Mouse (Mus musculus): ENCODE results near the gene Ulk3. TPM values are rescaled to one million over a fixed set of nuclear protein-coding genes. Genes with fewer than 3 reads are reported as not detected.
A peak's percentile ranks its signal among the peaks of the same experiment; 100 is the strongest.

The Ulk3 gene
- polyA plus RNA-seq (2012; rRNA removed) = 17.1 and 26.9 TPM in 2 replicates

DNA sequence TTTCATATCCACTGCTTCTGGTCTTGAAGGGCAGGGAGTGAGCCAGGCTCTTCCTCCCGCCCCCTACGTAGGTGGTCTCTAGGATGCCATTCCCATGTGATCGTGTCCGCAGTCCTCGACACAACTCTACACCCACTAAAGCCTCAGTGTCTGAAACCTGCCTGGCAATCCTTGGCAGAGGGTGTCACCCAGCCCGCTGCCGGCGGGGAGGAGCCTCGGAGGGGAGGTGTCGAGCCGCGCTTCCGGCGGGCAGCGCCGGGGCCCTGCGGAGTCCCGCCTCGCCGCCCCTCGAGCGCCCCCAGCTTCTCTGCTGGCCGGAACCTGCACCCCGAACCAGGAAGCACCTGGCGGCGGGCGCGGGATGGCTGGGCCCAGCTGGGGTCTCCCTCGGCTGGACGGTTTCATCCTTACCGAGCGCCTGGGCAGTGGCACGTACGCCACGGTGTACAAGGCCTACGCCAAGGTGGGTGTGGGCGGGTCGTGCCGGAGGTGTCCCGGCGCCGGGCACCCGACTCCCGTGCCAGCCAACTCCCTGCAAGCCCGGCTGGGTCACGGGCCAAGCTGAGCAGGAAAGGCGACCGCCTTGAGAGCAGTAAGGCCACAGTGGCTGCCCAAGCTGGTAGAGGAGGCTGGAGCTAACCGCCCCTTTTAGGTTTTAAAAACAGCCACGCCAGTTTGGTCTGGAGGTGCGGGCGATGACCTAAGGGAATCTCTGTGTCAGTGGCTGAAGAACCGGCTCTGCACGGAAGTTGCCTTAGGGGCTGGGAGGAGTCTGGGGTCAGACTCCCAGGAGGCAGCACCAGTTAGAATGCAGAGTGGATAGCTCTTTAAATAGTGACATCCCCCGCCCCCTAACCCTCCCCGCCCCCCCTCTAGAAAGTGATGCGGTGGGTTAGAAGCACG, at the start of gene Ulk3:
Ulk3 (plus strand) TSS at position 229 of the 903 bp plus-strand sequence.
- WGBS = under 1% methylated on average over 58 of the region's 58 CpGs
- peak; percentile 46 for DNase-seq (ENCODE audit: low read depth, low spot score)

DNA sequence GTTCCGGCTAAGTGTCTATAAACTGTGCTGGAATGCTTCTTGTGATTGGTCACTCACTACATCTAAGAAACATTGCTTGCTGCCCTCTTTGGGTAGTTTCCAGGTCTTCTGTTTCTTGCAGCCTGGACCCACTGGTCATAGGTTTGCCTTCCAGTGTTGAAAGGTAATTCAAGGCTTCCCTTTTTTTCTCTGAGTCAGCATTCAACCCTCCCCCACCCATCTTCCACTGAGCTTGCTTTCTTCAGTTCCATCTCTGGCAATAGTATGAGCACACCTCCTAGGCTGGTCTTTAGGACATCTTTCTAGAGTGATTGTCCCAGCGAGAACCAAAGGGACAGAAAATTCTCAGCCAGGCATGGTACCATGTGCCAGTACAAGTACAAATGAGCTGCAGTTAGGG, 49.7 kb upstream of the Ulk3 start:
- 81% methylated on average over 2 of the region's 2 CpGs for WGBS
- no peak for DNase-seq (ENCODE audit: low read depth, low spot score)

DNA sequence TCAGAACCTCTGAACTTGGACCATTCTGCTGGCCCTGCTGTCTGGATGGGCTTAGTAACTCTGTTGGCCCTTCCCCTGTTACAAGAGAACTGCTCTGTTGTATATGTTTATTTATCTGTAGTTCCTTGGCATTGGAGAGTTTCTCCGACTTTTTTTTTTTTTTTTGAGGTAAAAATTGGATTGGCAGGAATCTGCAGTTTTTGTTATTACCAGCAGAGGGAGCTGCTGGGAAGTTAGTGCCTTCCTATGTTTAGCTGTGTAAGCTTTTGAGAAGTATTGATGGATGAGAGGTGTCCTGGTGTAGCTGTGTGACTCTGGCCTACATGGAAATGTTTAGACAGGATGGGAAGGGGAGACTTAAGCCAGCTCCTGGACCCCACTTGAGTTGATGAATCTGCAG, 47.9 kb upstream of the Ulk3 start:
- 0% methylated on average over 1 of the region's 1 CpGs for WGBS
- DNase-seq (ENCODE audit: low read depth, low spot score) = no peak

DNA sequence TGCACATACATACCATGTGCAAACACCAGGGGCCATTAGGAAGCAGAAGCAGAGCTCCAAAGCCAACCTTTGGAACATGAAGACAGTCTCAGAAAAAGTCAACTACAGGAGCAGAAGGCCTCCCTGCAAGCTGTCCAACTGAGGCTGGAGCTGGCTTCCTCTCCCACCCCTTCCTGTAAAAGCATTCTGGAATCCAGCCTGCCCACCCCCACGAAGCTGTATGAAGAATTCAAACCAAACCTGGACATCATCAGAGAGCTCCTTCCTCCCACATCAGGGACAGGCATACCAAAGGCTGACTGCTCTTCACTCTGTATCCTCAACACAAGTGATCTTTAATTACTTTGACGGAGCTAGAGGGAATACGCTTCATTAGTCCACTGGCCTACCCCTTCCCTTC, 45.3 kb upstream of the Ulk3 start:
- no peak for DNase-seq (ENCODE audit: low read depth, low spot score)
- 77% methylated on average over 3 of the region's 3 CpGs for WGBS

DNA sequence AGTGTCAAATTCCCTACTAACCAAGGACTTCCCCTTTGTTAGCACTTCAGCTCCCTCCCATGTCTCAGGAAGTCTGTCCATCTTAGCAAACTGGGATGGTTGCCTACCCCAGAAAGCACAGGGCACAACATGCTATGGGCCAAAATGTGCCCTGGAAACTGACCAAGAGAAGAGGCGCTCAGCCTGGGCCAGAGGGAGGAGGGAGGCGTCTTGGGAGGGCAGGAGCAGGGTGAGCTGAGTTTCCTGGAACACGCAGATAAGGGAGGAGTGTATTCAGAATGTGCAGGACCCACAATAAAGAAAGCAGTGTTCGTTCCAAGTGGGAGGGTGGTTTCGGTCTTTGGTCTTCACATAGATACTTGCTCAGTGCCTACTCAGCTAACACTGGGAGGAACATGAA, 42.0 kb upstream of the Ulk3 start:
- WGBS = 27% methylated on average over 5 of the region's 5 CpGs
- DNase-seq (ENCODE audit: low read depth, low spot score) = no peak

DNA sequence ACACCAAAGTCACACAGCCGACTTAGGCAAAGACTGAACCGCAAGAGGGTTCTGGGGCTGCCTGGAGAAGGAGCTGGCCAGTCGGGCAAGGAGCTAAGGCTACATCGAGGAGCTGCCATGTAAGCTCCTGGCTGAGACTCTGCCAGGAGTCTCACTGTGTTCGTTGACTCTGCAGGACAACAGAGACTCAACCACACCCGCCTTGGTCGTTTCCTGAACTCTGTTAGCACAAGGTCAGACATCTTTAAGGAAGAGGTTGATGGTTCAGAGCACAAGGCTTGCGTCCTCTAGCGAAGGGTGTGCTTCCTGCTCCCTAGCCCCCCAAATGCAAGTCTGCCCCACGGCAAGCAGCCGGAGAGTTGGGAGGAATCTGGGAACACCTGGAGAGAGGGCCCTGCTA, 41.4 kb upstream of the Ulk3 start:
- no peak for DNase-seq (ENCODE audit: low read depth, low spot score)
- WGBS = 63% methylated on average over 11 of the region's 11 CpGs

DNA sequence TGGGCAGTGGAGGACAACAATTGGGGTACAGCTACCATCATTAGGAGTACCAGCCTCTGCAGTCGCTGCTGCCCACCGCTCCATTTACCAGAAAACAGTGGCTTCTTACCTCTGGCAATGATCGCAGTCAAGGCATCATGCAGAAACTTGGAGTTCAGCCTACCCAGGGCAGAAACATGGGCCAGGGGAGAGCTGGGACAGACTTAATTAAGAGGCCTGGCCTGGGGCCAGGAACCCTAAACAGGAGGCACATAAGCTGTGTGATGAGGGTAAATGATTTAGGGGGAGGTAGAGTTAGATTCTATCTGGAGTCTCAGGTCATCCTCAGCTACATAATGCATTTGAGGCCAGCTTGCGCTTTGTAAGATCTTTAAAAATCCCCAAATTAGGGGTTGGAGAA, 40.1 kb upstream of the Ulk3 start:
- DNase-seq (ENCODE audit: low read depth, low spot score) = no peak
- WGBS = 92% methylated on average over 4 of the region's 4 CpGs

DNA sequence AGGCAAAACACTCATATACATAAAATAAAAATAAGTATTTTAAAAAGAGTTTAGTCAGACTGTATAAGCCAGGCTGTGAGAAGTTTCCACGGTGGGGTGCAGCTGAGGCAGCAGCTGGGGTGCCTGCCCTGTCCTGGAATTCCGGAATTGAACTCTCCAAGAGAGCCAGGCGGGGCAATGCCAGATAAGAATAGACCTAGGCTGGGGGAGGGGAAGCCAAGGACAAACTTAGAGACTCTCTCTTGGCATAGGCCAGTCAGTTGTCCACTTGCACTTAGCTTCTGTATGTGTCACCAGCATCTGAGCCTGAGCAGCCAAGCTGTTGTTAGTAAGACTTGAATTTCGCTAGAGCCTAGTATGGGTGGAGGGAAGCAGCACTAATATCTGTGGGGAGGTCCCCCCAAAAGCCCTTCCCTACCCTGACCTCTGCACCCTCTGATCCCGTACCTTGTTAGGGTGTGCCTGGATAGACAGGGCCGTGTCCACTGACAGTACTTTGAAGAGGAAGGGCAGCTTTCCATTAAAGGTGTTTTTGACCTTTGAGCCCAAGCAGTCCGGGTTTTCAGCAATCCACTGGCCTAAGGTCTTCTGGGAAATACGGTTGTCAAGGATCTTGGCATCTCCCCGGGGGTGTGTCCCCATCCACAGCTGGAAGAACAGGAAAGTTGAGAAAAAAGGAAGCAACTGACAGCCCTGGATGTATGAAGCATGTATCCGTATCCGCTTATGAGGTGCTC, 39.0 kb upstream of the Ulk3 start:
- DNase-seq (ENCODE audit: low read depth, low spot score) = peak; percentile 96
- WGBS = 33% methylated on average over 11 of the region's 11 CpGs

DNA sequence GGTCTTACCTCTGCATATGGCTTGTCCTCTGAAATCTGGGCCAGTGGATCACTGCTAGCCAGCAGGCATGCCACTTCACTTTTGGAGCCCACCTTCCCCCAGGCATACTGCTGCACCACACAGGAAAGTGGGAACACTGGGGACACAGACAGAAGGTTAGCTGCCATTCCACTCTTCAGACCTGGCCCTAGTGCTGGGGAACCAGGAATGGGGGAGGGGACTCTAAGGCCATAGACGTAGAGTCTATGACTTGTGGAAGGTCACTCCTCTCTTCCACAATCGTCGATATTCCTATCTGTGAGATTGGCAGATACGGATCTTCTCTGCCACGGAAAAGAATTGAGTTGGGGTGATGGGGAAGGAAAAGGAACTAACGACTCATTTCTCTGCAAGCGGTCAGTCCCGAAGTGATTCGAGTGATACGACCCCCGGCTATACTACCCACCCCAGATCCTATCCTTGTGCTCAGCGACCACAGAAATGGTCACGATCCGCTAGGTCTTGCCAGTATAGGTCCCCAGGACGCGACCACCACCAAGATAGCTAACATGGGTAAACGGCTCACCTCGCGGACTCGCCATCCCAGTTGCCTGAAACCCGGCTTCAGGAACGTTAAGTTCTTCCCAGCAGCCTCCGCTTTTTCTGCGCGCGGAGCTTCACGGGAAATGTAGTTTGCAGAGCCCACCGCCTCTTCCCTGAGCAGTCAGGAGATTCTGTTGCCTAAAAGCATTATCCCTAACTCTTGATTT, 36.9 kb upstream of the Ulk3 start, which contains the start of gene Mpi:
Mpi (minus strand) TSS at position 625 of the 749 bp plus-strand sequence.
- WGBS = under 1% methylated on average over 28 of the region's 28 CpGs
- no peak for DNase-seq (ENCODE audit: low read depth, low spot score)

DNA sequence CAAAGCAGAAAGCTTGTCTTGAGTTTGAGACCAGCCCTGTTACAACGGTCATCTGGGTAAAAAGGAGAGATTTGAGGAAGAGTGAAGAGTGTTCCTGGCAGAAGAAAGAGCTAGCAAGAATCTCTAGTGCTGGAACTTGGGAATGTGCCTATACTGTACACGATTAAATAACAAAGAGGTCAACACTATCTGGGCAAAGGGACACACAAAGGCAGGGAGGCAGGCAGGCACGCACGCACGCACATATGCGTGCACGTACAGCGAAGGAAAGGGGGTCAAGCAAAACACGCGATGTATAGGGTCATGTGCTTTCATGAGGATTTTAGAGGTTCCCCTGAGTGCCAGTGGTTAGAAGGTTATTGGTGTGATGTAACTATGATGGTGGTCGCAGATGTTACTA, 36.1 kb upstream of the Ulk3 start:
- WGBS = 80% methylated on average over 11 of the region's 11 CpGs
- DNase-seq (ENCODE audit: low read depth, low spot score) = no peak

DNA sequence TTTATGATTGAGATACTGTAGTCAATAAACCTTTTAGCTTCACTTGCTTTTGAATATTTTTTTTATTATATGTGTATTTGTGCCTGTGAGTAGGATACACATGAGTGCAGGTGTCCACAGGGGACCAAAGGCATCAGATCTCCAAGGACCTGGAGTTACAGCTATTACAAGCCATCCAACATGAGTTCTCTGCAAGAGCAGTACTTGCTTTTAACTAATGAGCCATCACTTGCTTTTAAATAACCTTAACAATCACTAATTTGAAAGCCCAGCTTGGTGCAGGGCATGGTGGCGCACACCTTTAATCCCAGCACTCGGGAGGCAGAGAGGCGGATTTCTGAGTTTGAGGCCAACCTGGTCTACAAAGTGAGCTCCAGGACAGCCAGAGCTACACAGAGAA, 34.5 kb upstream of the Ulk3 start:
- no peak for DNase-seq (ENCODE audit: low read depth, low spot score)
- 87% methylated on average over 3 of the region's 3 CpGs for WGBS

DNA sequence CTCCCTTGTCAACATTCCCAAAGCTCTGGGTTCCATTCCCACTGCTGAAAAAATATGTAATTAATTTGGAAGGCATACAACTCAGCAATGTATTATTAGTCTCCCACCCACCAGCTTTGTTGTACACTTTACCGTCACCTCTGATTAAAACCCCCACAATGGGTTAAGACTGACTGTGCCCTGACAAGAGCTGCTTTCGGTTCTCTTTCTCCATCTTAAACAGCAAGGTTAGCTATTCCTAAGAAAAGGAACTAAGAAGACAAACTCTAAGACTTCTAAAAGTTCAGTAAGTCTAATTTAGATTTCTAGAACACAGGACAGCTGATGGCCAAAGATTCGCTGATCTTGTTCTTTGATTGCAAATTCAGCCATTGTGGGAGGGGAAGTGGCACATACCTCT, 32.0 kb upstream of the Ulk3 start:
- no peak for DNase-seq (ENCODE audit: low read depth, low spot score)
- WGBS = 76% methylated on average over 3 of the region's 3 CpGs

DNA sequence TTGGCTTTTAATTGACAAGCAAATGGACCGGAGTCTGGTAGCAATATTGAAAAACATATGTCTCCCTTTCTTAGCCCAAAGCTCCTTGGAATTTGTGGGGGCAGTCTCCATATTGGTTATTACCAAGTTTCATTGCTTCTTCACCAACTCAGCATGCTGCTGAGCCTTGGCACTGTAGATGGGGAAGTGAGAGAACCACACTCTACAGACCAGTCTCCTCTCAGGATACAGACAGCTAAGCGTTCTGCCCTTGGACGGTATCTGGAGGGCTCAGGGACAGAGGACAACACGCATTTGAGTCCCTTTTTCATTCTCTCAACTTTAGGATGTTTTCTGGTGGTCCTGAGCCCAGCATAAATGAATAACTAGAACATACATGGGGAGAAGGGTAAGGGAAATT, 30.6 kb upstream of the Ulk3 start:
- WGBS = 80% methylated on average over 4 of the region's 4 CpGs
- no peak for DNase-seq (ENCODE audit: low read depth, low spot score)

DNA sequence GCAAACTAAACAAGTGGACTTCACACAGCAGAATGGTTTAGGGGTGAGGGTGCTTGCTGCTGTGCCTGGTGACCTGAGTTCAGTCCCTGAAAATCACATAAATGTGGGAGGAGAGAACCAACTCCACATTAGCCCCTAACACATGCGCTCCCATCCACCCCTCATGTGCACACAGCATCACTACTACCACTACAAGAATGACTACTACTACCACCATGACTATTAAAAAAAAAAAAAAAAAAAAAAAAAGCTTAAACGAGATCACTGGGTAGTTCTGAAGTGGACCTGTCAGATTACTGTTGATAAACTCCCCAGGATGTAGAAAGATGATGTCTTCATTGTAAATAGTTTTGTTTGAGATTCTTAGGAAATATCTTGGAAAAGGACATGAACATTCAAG, 29.7 kb upstream of the Ulk3 start:
- DNase-seq (ENCODE audit: low read depth, low spot score) = no peak
- 69% methylated on average over 2 of the region's 2 CpGs for WGBS

DNA sequence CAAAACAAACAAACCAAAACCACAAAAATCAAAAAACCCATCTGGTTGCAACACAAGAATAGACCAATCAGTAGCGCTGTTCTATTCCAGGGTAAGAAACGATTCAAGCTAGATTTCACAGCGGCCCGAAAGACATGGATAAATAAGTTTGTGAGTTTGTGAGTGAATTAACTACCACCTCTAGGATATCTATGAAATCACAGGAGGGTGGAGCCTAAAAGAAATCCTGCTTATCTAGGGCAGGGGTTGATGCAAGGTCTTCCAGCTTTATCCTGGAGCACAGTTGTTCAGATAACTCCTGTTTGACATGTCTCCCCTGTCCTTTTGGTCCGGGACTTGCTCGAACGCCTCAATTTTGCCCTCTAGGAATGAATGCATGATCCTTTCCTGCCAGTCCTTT, 29.0 kb upstream of the Ulk3 start:
- WGBS = 22% methylated on average over 7 of the region's 7 CpGs
- no peak for DNase-seq (ENCODE audit: low read depth, low spot score)

DNA sequence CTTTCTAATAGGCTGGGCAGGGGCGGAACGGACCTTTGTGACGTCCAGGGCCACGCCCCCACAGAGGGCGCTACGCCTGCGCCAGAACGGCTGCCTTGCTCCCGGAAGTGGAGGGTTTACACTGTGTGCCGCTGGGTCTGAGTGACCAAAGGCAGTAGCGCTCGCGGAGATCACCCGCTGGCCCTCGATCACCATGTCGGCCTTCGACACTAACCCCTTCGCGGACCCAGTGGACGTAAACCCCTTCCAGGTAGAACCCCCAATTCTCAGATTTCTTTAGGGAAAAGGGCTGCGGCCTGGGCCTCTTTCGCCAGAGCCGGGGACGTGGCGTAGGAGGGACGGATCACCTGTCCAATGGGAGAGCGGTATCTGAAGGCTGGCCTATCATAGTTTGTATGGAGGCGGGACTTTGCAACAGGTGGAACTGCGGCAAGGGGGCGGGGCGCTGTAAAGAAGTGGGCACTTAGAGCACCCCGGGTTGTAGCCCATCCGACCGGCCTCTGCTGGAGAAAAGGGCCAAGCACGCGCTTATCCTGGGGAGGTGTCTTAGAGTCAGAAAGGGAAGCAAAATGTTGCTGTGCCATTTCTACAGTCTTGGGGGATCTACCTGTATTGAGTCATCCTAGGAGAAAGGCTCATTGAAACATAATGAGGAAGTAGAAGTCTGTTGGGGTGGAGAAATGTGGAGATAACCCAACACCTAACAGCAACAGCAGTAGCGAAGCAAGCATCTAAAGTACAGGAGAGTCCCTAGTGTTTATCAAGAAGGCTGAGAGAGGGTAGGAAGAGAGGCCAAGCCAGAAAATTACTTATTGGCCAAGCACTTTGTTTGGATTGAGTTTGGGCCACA, 28.2 kb upstream of the Ulk3 start, which contains the start of gene Scamp2:
Scamp2 (plus strand) TSS at position 83 of the 850 bp plus-strand sequence.
- WGBS = under 1% methylated on average over 37 of the region's 37 CpGs
- no peak for DNase-seq (ENCODE audit: low read depth, low spot score)

DNA sequence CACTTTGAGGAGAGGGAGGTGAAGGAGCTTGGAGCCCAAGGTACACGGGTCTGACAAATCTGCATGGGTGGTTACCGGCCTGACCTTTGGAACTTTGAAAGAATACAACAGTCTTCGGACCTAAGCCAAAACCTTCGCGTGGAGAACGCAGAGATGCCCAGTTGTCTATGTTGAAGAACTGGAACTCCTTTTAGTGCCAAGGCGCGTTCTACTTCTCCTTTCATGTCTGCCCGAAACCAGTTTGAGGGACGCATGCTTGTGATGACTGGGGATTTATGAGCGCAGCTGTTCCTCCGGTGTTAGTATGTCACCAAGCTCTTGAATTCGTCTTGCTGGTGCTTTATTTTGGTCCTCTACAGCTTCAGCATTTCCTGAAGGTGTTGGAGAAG, 27.5 kb upstream of the Ulk3 start:
- no peak for DNase-seq (ENCODE audit: low read depth, low spot score)
- 22% methylated on average over 13 of the region's 13 CpGs for WGBS

DNA sequence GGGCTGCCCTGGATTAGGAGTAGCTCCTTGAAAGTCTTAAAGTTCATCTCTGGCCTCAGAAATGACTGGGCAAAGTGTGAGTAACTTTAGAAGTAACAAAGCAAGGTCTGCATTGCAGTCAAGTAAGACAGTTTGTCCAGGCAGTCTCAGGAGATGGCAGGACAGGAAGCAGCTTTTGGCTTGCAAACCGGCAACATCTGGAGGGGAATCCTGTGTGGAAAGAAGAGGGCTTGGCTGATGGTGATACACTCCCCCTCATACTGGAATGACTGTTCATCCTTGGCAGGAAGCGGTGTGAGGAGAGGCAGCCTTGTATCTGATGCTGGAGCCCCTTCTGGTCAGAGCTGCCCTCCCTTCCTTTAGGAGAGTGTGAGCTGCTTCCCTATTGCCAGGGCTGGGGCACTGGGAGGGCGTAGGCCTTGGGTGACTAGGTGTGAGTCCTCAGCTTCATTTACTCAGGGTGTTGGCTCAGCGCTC, 26.3 kb upstream of the Ulk3 start:
- WGBS = 20% methylated on average over 4 of the region's 4 CpGs
- DNase-seq (ENCODE audit: low read depth, low spot score) = no peak

DNA sequence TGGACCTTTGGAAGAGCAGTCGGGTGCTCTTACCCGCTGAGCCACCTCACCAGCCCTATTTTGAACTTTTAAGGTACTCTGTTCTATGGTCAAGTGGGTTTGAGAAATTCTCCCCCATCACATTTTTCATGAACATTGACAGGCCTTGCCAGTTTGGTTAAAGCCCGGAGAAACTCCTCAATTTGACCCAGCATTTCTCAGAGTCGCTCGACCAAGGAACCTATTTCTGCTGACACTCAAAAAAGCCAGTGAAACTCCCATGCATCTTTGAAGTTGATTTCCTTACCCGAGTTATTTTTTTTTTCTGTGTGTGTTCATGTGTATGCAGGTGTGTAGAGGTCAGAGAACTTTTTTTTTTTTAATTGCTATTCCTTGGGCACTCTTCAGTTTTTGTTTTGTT, 24.6 kb upstream of the Ulk3 start:
- 67% methylated on average over 6 of the region's 6 CpGs for WGBS

More for the DNA sequence above, 24.6 kb upstream of the Ulk3 start:
- DNase-seq (ENCODE audit: low read depth, low spot score) = no peak

Data from large intestine, adult 2 months (tissue).